Mouse (Mus musculus) MEL (cell line): ENCODE measurements at regions not wholly inside any gene's neighbourhood (a gene's known extent, or its start where the extent isn't known, plus 50 kb on each side); places are given as distances from the start of the nearest gene placed in this dataset.

Experiments
- DNase-seq: peaks from one replicate; pipeline ENCODE4 v3.0.0; 2011; ENCODE audit warnings: low read depth, low spot score
- H3K27ac ChIP-seq: 2 replicates; pipeline ENCODE4 v1.5.1; 2012; ENCODE audit warnings: low read depth, mild to moderate bottlenecking, control low read depth, low read length, moderate library complexity; ENCODE audit not compliant: control insufficient read depth
- H3K27me3 ChIP-seq, 2 experiments: fragments of 150-350 bp in 1 of 2; sonication (generic) in 1 of 2; 2 replicates each; pipeline ENCODE4 v1.6.1; 2012; ENCODE audit warnings: low read length in 2 of 2, mild to moderate bottlenecking in 2 of 2, improper control_type of control experiment in 1 of 2, moderate library complexity in 1 of 2; ENCODE audit not compliant: insufficient read depth in 2 of 2, control insufficient read depth in 1 of 2
- H3K36me3 ChIP-seq, 2 experiments: 2 replicates each; pipeline ENCODE4 v1.6.1; 2012 to 2014; ENCODE audit warnings: low read length in 2 of 2, improper control_type of control experiment in 1 of 2, inconsistent platforms in 1 of 2, mild to moderate bottlenecking in 1 of 2; ENCODE audit not compliant: insufficient read depth in 2 of 2, control insufficient read depth in 1 of 2
- H3K4me1 ChIP-seq, 2 experiments: fragments of 150-350 bp in 1 of 2; sonication (generic) in 1 of 2; 2 replicates each; pipeline ENCODE4 v1.6.1; 2012; ENCODE audit warnings: low read length in 2 of 2, improper control_type of control experiment in 1 of 2, mild to moderate bottlenecking in 1 of 2; ENCODE audit not compliant: insufficient read depth in 2 of 2, control insufficient read depth in 1 of 2
- H3K4me3 ChIP-seq, 2 experiments: fragments of 150-350 bp in 1 of 2; sonication (generic) in 1 of 2; 2 replicates each; pipeline ENCODE4 v1.5.1; 2012; ENCODE audit warnings: low read depth in 2 of 2, low read length in 2 of 2, mild to moderate bottlenecking in 2 of 2, moderate library complexity in 2 of 2, control low read depth in 1 of 2, improper control_type of control experiment in 1 of 2; ENCODE audit not compliant: control insufficient read depth in 1 of 2, insufficient read depth in 1 of 2
- H3K79me2 ChIP-seq: 2 replicates; pipeline ENCODE4 v1.6.1; 2012; ENCODE audit warnings: mild to moderate bottlenecking, low read length, moderate library complexity; ENCODE audit not compliant: control insufficient read depth, poor library complexity, insufficient read depth
- H3K9ac ChIP-seq: 2 replicates; pipeline ENCODE4 v1.6.1; 2012; ENCODE audit warnings: low read depth, mild to moderate bottlenecking, control low read depth, low read length, moderate library complexity; ENCODE audit not compliant: control insufficient read depth, poor library complexity, severe bottlenecking
- H3K9me3 ChIP-seq: fragments of 150-350 bp; sonication (generic); replicated peaks from 2 replicates; pipeline ENCODE4 v1.6.1; 2012; ENCODE audit warnings: mild to moderate bottlenecking, low read length, improper control_type of control experiment, moderate library complexity; ENCODE audit not compliant: insufficient read depth
- ELF1 ChIP-seq: IDR thresholded peaks from 2 replicates; pipeline ENCODE4 v1.6.1; 2014; ENCODE audit warnings: low read depth, mild to moderate bottlenecking, inconsistent platforms, low read length, improper control_type of control experiment, moderate library complexity
- EP300 ChIP-seq, 2 experiments: IDR thresholded peaks; 2 replicates each; pipeline ENCODE4 v1.6.1; 2011; ENCODE audit warnings: improper control_type of control experiment in 2 of 2, low read length in 2 of 2, low read depth in 1 of 2, mild to moderate bottlenecking in 1 of 2
- GATA1 ChIP-seq: IDR thresholded peaks from 2 replicates; pipeline ENCODE4 v1.6.1; 2011; ENCODE audit warnings: low read depth, low read length, improper control_type of control experiment
- JUND ChIP-seq: IDR thresholded peaks from 2 replicates; pipeline ENCODE4 v1.6.1; 2011; ENCODE audit warnings: low read depth, mild to moderate bottlenecking, improper control_type of control experiment, low read length
- KAT2A ChIP-seq: conservative IDR thresholded peaks from 2 replicates; pipeline ENCODE4 v1.6.1; 2012; ENCODE audit warnings: low read depth, low read length, improper control_type of control experiment, inconsistent platforms
- MAX ChIP-seq: IDR thresholded peaks from 2 replicates; pipeline ENCODE4 v1.6.1; 2011; ENCODE audit warnings: low read length, improper control_type of control experiment
- MAZ ChIP-seq: IDR thresholded peaks from 2 replicates; pipeline ENCODE4 v1.6.1; 2012; ENCODE audit warnings: low read depth, mild to moderate bottlenecking, inconsistent platforms, low read length, improper control_type of control experiment
- MEF2A ChIP-seq: IDR thresholded peaks from 2 replicates; pipeline ENCODE4 v1.6.1; 2014; ENCODE audit warnings: low read depth, mild to moderate bottlenecking, inconsistent platforms, low read length, improper control_type of control experiment; ENCODE audit not compliant: poor library complexity, insufficient replicate concordance, severe bottlenecking; ENCODE audit errors: extremely low read depth
- MYB ChIP-seq: IDR thresholded peaks from 2 replicates; pipeline ENCODE4 v1.6.1; 2011; ENCODE audit warnings: mild to moderate bottlenecking, low read depth, low read length, improper control_type of control experiment
- NELFE ChIP-seq: IDR thresholded peaks from 2 replicates; pipeline ENCODE4 v1.6.1; 2011; ENCODE audit warnings: low read depth, low read length, improper control_type of control experiment
- POLR2A ChIP-seq, 2 experiments: IDR thresholded peaks; 2 replicates each; pipeline ENCODE4 v1.6.1; 2011 to 2012; ENCODE audit warnings: low read length in 2 of 2, mild to moderate bottlenecking in 2 of 2, control low read depth in 1 of 2, improper control_type of control experiment in 1 of 2, low read depth in 1 of 2, moderate library complexity in 1 of 2; ENCODE audit not compliant: control insufficient read depth in 1 of 2, insufficient read depth in 1 of 2, poor library complexity in 1 of 2
- POLR2AphosphoS2 ChIP-seq: IDR thresholded peaks from 2 replicates; pipeline ENCODE4 v1.6.1; 2011; ENCODE audit warnings: low read length, improper control_type of control experiment
- POLR2AphosphoS5 ChIP-seq: IDR thresholded peaks from 2 replicates; pipeline ENCODE4 v1.6.1; 2012; ENCODE audit warnings: low read depth, borderline replicate concordance, mild to moderate bottlenecking, inconsistent platforms, low read length, moderate library complexity, mixed read lengths
- RAD21 ChIP-seq: IDR thresholded peaks from 2 replicates; pipeline ENCODE4 v1.6.1; 2011; ENCODE audit warnings: mild to moderate bottlenecking, low read depth, low read length, improper control_type of control experiment
- SIN3A ChIP-seq: IDR thresholded peaks from 2 replicates; pipeline ENCODE4 v1.6.1; 2012; ENCODE audit warnings: low read length, improper control_type of control experiment, inconsistent platforms
- SMC3 ChIP-seq: IDR thresholded peaks from 2 replicates; pipeline ENCODE4 v1.6.1; 2011; ENCODE audit warnings: low read depth, low read length, improper control_type of control experiment
- TAL1 ChIP-seq: IDR thresholded peaks from 2 replicates; pipeline ENCODE4 v1.6.1; 2012; ENCODE audit warnings: mild to moderate bottlenecking, inconsistent platforms, low read length, moderate library complexity, mixed read lengths
- TBP ChIP-seq: IDR thresholded peaks from 2 replicates; pipeline ENCODE4 v1.8.0; 2011; ENCODE audit warnings: low read depth, low read length, improper control_type of control experiment
- TCF12 ChIP-seq: IDR thresholded peaks from 2 replicates; pipeline ENCODE4 v1.6.1; 2014; ENCODE audit warnings: low read depth, mild to moderate bottlenecking, inconsistent platforms, low read length, improper control_type of control experiment, moderate library complexity
- UBTF ChIP-seq: IDR thresholded peaks from 2 replicates; pipeline ENCODE4 v1.6.1; 2012; ENCODE audit warnings: low read depth, mild to moderate bottlenecking, inconsistent platforms, low read length, improper control_type of control experiment, moderate library complexity, borderline replicate concordance; ENCODE audit not compliant: insufficient read depth
- USF2 ChIP-seq, 2 experiments: IDR thresholded peaks; 2 replicates each; pipeline ENCODE4 v1.6.1; 2011 to 2012; ENCODE audit warnings: improper control_type of control experiment in 2 of 2, low read length in 2 of 2, borderline replicate concordance in 1 of 2, inconsistent platforms in 1 of 2, low read depth in 1 of 2, mild to moderate bottlenecking in 1 of 2; ENCODE audit not compliant: insufficient read depth in 1 of 2
- ZC3H11A ChIP-seq: IDR thresholded peaks from 2 replicates; pipeline ENCODE4 v1.6.1; 2012; ENCODE audit warnings: low read depth, mild to moderate bottlenecking, inconsistent platforms, low read length, improper control_type of control experiment
- ZKSCAN1 ChIP-seq: IDR thresholded peaks from 2 replicates; pipeline ENCODE4 v1.6.1; 2012; ENCODE audit warnings: low read depth, mild to moderate bottlenecking, inconsistent platforms, low read length, improper control_type of control experiment, moderate library complexity
- ZMIZ1 ChIP-seq: IDR thresholded peaks from 2 replicates; pipeline ENCODE4 v1.6.1; 2012; ENCODE audit warnings: low read depth, mild to moderate bottlenecking, inconsistent platforms, low read length, improper control_type of control experiment, moderate library complexity
- ZNF384 ChIP-seq: IDR thresholded peaks from 2 replicates; pipeline ENCODE4 v1.6.1; 2012; ENCODE audit warnings: low read depth, mild to moderate bottlenecking, inconsistent platforms, low read length, improper control_type of control experiment

DNA sequence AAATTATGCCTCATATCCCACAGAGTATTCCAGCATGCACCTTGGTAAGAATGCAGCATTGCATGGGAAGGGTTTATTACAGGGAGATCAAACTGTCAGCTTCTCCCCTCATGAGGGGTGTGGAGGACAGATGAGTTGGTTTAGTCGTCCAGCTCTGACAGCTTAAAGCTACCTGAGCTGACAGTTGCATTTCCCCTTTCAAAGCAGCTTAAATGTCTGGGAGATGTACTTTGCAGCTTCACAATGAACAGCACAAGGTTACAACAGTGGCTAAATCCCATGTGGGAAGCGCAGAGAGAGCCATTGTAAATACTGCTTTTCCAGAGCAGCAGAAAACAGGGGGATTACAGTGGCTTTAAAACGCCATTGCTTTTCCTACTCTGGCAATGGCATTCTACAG is 149.9 kb upstream of the Lsamp start:
- no peaks in the 10 kb centered on the region for H3K4me1 ChIP-seq
- TF ChIP-seq TAL1 = no peak
- TF ChIP-seq ZC3H11A = no peak
- no peak for TF ChIP-seq JUND
- no peak for TF ChIP-seq USF2 (IDR thresholded peaks at IDR 0.05; ENCODE audit: borderline replicate concordance in 1 of 2, insufficient read depth in 1 of 2, low read depth in 1 of 2, low read length in 2 of 2)
- TF ChIP-seq ZMIZ1 = no peak
- no peak for TF ChIP-seq TCF12
- TF ChIP-seq SMC3 = no peak
- TF ChIP-seq MAZ = no peak
- no peak for TF ChIP-seq TBP
- no peak for TF ChIP-seq RAD21
- no peak for TF ChIP-seq MEF2A
- no peak for TF ChIP-seq MAX
- TF ChIP-seq SIN3A = no peak
- no peak for TF ChIP-seq ZNF384
- no peak for TF ChIP-seq KAT2A
- TF ChIP-seq MYB = no peak
- TF ChIP-seq POLR2AphosphoS5 = no peak
- TF ChIP-seq, all 39 proteins: peak for 0
- Histone ChIP-seq H3K27me3 (no peaks in the 10 kb centered on the region), H3K9me3 (no peaks in the 10 kb centered on the region), H3K79me2 (no peaks in the 10 kb centered on the region), H3K36me3 (no peaks in the 10 kb centered on the region), H3K4me3 (no peak overlapping the region), H3K27ac (no peak overlapping the region), H3K9ac (no peak overlapping the region)
- DNase-seq = no peak

DNA sequence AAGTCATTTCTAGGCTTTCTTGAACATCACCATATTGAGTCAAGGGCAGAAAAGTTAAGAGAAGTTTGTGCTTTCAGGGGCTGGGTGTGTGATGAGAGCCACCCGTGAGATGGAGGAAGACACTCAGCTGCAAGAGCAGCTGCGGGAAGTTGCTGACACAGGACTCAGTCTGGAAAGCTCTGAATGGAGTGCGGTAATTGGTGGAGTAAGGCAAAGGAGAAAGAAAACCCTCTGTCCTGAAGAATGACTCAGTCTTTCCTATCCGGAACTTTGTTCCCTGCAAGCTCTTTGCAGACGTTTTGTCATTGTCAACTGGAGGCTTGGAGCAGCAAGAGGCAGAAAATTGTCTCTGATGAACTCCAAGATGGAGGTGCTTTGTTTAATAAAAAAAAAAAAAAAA is 102.6 kb upstream of the Lsamp start:
- peaks cover 3% of the 10 kb centered on the region in 2 experiments; a peak in 2 of 4 replicates for H3K4me1 ChIP-seq
- no peak for TF ChIP-seq MAX
- no peak for TF ChIP-seq SIN3A
- TF ChIP-seq ELF1 = no peak
- TF ChIP-seq NELFE = no peak
- TF ChIP-seq ZNF384 = no peak
- TF ChIP-seq POLR2AphosphoS2 = no peak
- TF ChIP-seq EP300 (IDR thresholded peaks at IDR 0.05; ENCODE audit: low read depth in 1 of 2, low read length in 2 of 2) = no peak
- no peak for TF ChIP-seq GATA1
- TF ChIP-seq TAL1 = no peak
- no peak for TF ChIP-seq RAD21
- TF ChIP-seq ZKSCAN1 = no peak
- TF ChIP-seq USF2 (IDR thresholded peaks at IDR 0.05; ENCODE audit: borderline replicate concordance in 1 of 2, insufficient read depth in 1 of 2, low read depth in 1 of 2, low read length in 2 of 2) = no peak
- TF ChIP-seq MAZ = no peak
- TF ChIP-seq POLR2A (IDR thresholded peaks at IDR 0.05; ENCODE audit: control insufficient read depth in 1 of 2, insufficient read depth in 1 of 2, low read depth in 1 of 2, low read length in 2 of 2, poor library complexity in 1 of 2) = no peak
- no peak for TF ChIP-seq ZC3H11A
- TF ChIP-seq UBTF = no peak
- TF ChIP-seq, all 39 proteins: peak for 0
- Histone ChIP-seq H3K36me3 (peaks cover 0 to 18% of the 10 kb centered on the region in 2 experiments; a peak in 2 of 4 replicates), H3K9me3 (no peaks in the 10 kb centered on the region), H3K9ac (no peak overlapping the region), H3K27me3 (no peaks in the 10 kb centered on the region), H3K79me2 (no peaks in the 10 kb centered on the region), H3K27ac (no peak overlapping the region), H3K4me3 (no peak overlapping the region)
- no peak for DNase-seq
